Mouse (Mus musculus): ENCODE results near the gene Kat5. TPM values are rescaled to one million over a fixed set of nuclear protein-coding genes. Genes with fewer than 3 reads are reported as not detected.

Gene Kat5
- total and polyA plus RNA-seq, 3 experiments, result 46.5 to 106 (median 62.8) TPM

DNA sequence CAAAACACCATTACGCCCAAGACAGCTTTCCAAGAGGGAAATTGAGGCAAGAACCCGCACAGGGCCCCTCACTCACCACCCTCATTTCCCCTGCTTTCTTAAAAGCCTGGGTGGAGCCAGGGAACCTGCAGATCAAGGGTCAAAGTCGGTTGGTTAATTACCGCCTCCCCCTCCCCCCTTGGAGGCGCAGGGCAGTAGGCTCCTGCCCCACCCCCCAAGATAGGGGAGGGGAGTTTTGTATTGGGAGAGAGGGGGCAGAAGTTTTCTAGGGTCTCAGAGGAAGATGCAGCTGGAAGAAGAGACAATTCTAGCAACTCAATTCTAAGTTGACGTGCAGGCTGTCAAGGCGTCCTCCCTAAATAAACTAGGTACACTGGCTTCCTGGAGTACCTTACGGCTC lies 50.8 kb downstream of the Kat5 start:
- H3K27me3 ChIP-seq (replicated peaks), result peaks cover 76% of the 10 kb centered on the region
- in situ Hi-C loops (cut with MboI; ENCODE audit: low pct_ligation_motif_present, low pct_unique_long_range_greater_than_20kb, low sequenced_read_pairs), result no loop called here
- no peak for DNase-seq (ENCODE audit: extremely low read depth)
- dilution Hi-C loops (cut with MboI; ENCODE audit: extremely low pct_ligation_motif_present, extremely low pct_unique_long_range_greater_than_20kb, low sequenced_read_pairs), result no loop called here
- H3K4me2 ChIP-seq (ENCODE audit: insufficient read depth, low read depth, poor library complexity, severe bottlenecking), result no peak overlapping the region
- no peaks in the 10 kb centered on the region for H3K4me1 ChIP-seq (ENCODE audit: control insufficient read depth in 1 of 2, insufficient read depth in 2 of 2)
- H3K9ac ChIP-seq (ENCODE audit: insufficient read depth, low read depth), result no peak overlapping the region
- H3K36me3 ChIP-seq (replicated peaks in 1 of 2; ENCODE audit: control insufficient read depth in 1 of 2, insufficient read depth in 1 of 2, low read length in 1 of 2), result no peaks in the 10 kb centered on the region
- no peak overlapping the region for H3K27ac ChIP-seq (ENCODE audit: insufficient read depth, low read depth)
- peaks cover 18% of the 10 kb centered on the region for H3K9me3 ChIP-seq (replicated peaks; ENCODE audit: low read length)
- TF ChIP-seq JUND (conservative IDR thresholded peaks at IDR 0.05; ENCODE audit: low read depth, low read length), result no peak
- no peak for TF ChIP-seq POLR2AphosphoS2 (IDR thresholded peaks at IDR 0.05; ENCODE audit: low read depth, low read length)
- TF ChIP-seq GABPA (IDR thresholded peaks at IDR 0.05; ENCODE audit: insufficient replicate concordance, low read depth, low read length), result no peak
- TF ChIP-seq PAX5 (IDR thresholded peaks at IDR 0.05; ENCODE audit: low read length), result no peak
- no peak for TF ChIP-seq NELFE (IDR thresholded peaks at IDR 0.05; ENCODE audit: low read depth, low read length)
- no peak for TF ChIP-seq MXI1 (IDR thresholded peaks at IDR 0.05; ENCODE audit: low read depth, low read length)
- TF ChIP-seq CHD1 (IDR thresholded peaks at IDR 0.05; ENCODE audit: low read depth, low read length), result no peak
- no peak for TF ChIP-seq TCF12 (IDR thresholded peaks at IDR 0.05; ENCODE audit: low read depth, low read length)
- TF ChIP-seq SMC3 (IDR thresholded peaks at IDR 0.05; ENCODE audit: low read depth, low read length), result no peak
- no peak for TF ChIP-seq ELF1 (IDR thresholded peaks at IDR 0.05; ENCODE audit: low read depth, low read length)
- TF ChIP-seq JUN (IDR thresholded peaks at IDR 0.05; ENCODE audit: insufficient read depth, low read depth, low read length), result no peak
- TF ChIP-seq ZKSCAN1 (IDR thresholded peaks at IDR 0.05; ENCODE audit: borderline replicate concordance, low read depth, low read length), result no peak
- TF ChIP-seq NRF1 (IDR thresholded peaks at IDR 0.05; ENCODE audit: low read depth, low read length), result no peak
- H3K4me3 ChIP-seq (replicated peaks in 1 of 3; ENCODE audit: low read depth in 2 of 3, low read length in 2 of 3, poor library complexity in 1 of 3), result no peak overlapping the region
- no peaks in the 10 kb centered on the region for H3K79me2 ChIP-seq (replicated peaks; ENCODE audit: control insufficient read depth, extremely low read depth, insufficient read depth, poor library complexity, severe bottlenecking)

DNA sequence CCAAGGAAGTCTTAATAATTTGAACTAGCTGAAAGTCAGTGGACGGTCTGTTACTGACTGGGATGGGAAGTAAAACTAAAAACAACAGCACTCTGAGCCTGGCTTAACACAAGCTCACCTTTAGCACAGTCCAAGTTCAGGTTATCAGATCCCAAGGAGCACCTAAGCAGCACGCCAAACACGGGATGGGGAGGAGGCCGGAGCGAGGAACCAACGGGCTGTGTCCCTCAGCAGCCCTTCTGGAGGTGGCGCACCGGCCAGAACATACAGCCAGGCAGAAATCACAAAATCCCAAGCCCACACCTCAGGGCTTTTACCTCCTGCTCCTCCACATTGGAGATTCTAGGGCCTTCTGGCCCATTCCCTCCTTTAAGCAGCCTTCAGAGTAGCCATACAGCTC lies 51.3 kb downstream of the Kat5 start:
- no peaks in the 10 kb centered on the region for H3K4me1 ChIP-seq (ENCODE audit: control insufficient read depth in 1 of 2, insufficient read depth in 2 of 2)
- no peak overlapping the region for H3K27ac ChIP-seq (ENCODE audit: insufficient read depth, low read depth)
- in situ Hi-C loops (cut with MboI; ENCODE audit: low pct_ligation_motif_present, low pct_unique_long_range_greater_than_20kb, low sequenced_read_pairs), result no loop called here
- H3K4me3 ChIP-seq (replicated peaks in 1 of 3; ENCODE audit: low read depth in 2 of 3, low read length in 2 of 3, poor library complexity in 1 of 3), result no peak overlapping the region
- H3K27me3 ChIP-seq (replicated peaks), result peaks cover 74% of the 10 kb centered on the region
- TF ChIP-seq E2F4 (IDR thresholded peaks at IDR 0.05; ENCODE audit: insufficient replicate concordance, low read depth, low read length) (no peak), POLR2A (IDR thresholded peaks at IDR 0.05; ENCODE audit: low read depth, low read length) (no peak), ETS1 (conservative IDR thresholded peaks at IDR 0.05; ENCODE audit: low read depth, low read length) (no peak), ZNF384 (IDR thresholded peaks at IDR 0.05; ENCODE audit: low read depth, low read length) (no peak), GABPA (IDR thresholded peaks at IDR 0.05; ENCODE audit: insufficient replicate concordance, low read depth, low read length) (no peak), BHLHE40 (IDR thresholded peaks at IDR 0.05; ENCODE audit: low read depth, low read length) (no peak), MXI1 (IDR thresholded peaks at IDR 0.05; ENCODE audit: low read depth, low read length) (no peak), MAX (IDR thresholded peaks at IDR 0.05; ENCODE audit: low read length) (no peak), CHD2 (IDR thresholded peaks at IDR 0.05; ENCODE audit: low read length) (no peak), POLR2AphosphoS2 (IDR thresholded peaks at IDR 0.05; ENCODE audit: low read depth, low read length) (no peak), JUND (conservative IDR thresholded peaks at IDR 0.05; ENCODE audit: low read depth, low read length) (no peak), USF2 (conservative IDR thresholded peaks at IDR 0.05; ENCODE audit: low read depth, low read length) (no peak), MYC (IDR thresholded peaks at IDR 0.05; ENCODE audit: low read depth, low read length) (no peak), HCFC1 (IDR thresholded peaks at IDR 0.05; ENCODE audit: low read depth, low read length) (no peak), MAZ (IDR thresholded peaks at IDR 0.05; ENCODE audit: low read depth, low read length) (no peak), EP300 (IDR thresholded peaks at IDR 0.05; ENCODE audit: low read length) (no peak), NELFE (IDR thresholded peaks at IDR 0.05; ENCODE audit: low read depth, low read length) (no peak)
- no peak overlapping the region for H3K4me2 ChIP-seq (ENCODE audit: insufficient read depth, low read depth, poor library complexity, severe bottlenecking)
- H3K9ac ChIP-seq (ENCODE audit: insufficient read depth, low read depth), result no peak overlapping the region
- no peak for DNase-seq (ENCODE audit: extremely low read depth)
- dilution Hi-C loops (cut with MboI; ENCODE audit: extremely low pct_ligation_motif_present, extremely low pct_unique_long_range_greater_than_20kb, low sequenced_read_pairs), result no loop called here
- no peaks in the 10 kb centered on the region for H3K79me2 ChIP-seq (replicated peaks; ENCODE audit: control insufficient read depth, extremely low read depth, insufficient read depth, poor library complexity, severe bottlenecking)
- H3K36me3 ChIP-seq (replicated peaks in 1 of 2; ENCODE audit: control insufficient read depth in 1 of 2, insufficient read depth in 1 of 2, low read length in 1 of 2), result no peaks in the 10 kb centered on the region
- H3K9me3 ChIP-seq (replicated peaks; ENCODE audit: low read length), result peaks cover 18% of the 10 kb centered on the region
